Mouse (Mus musculus) thymus, postnatal 14 days (tissue): Measurements from ENCODE around the gene Myo3b.

Experiments
- DNase-seq: peaks from one replicate; pipeline ENCODE4 v3.0.0; 2021

Gene Myo3b

GRCm38 (mm10) chr2:70389162-70389561 lies 350.2 kb downstream of the Myo3b start:
- no peak for DNase-seq

- DNase-seq: no peak
Observed at GRCm38 (mm10) chr2:70397734-70398276, 358.9 kb downstream of the Myo3b start.

- DNase-seq: no peak
Observed at GRCm38 (mm10) chr2:70399441-70400115, 360.7 kb downstream of the Myo3b start.

- DNase-seq: no peak
Observed at GRCm38 (mm10) chr2:70400321-70400720, 361.4 kb downstream of the Myo3b start.

- DNase-seq: no peak
Observed at GRCm38 (mm10) chr2:70404301-70404700, 365.4 kb downstream of the Myo3b start.

GRCm38 (mm10) chr2:70406846-70407245 lies 367.9 kb downstream of the Myo3b start:
- DNase-seq: no peak

- DNase-seq: no peak
Observed at GRCm38 (mm10) chr2:70407729-70408128, 368.8 kb downstream of the Myo3b start.

GRCm38 (mm10) chr2:70410298-70410885 lies 371.5 kb downstream of the Myo3b start:
- no peak for DNase-seq

- DNase-seq: no peak
Observed at GRCm38 (mm10) chr2:70412315-70412714, 373.4 kb downstream of the Myo3b start.

GRCm38 (mm10) chr2:70414386-70414785 lies 375.5 kb downstream of the Myo3b start:
- DNase-seq: no peak

- DNase-seq: no peak
Observed at GRCm38 (mm10) chr2:70415521-70415920, 376.6 kb downstream of the Myo3b start.

- no peak for DNase-seq
Observed at GRCm38 (mm10) chr2:70419336-70419735, 380.4 kb downstream of the Myo3b start.

- no peak for DNase-seq
Observed at GRCm38 (mm10) chr2:70421144-70421874, 382.4 kb downstream of the Myo3b start.

GRCm38 (mm10) chr2:70425611-70426010 lies 386.7 kb downstream of the Myo3b start:
- peak; percentile 55 for DNase-seq

GRCm38 (mm10) chr2:70443035-70443434 lies 404.1 kb downstream of the Myo3b start:
- DNase-seq: no peak

GRCm38 (mm10) chr2:70444141-70444540 lies 405.2 kb downstream of the Myo3b start:
- DNase-seq: no peak

GRCm38 (mm10) chr2:70456205-70456604 lies 417.3 kb downstream of the Myo3b start:
- DNase-seq: no peak

- no peak for DNase-seq
Observed at GRCm38 (mm10) chr2:70463606-70464005, 424.7 kb downstream of the Myo3b start.

GRCm38 (mm10) chr2:70471136-70471535 lies 432.2 kb downstream of the Myo3b start:
- DNase-seq: no peak

- DNase-seq: peak; percentile 6
Observed at GRCm38 (mm10) chr2:70471861-70472620, 433.1 kb downstream of the Myo3b start.
